Mouse (Mus musculus) thymus, postnatal 25 days (tissue): ENCODE measurements around the gene Neurl1a.
"Not testable (repeated sequence)": the region's sequence is repeated elsewhere in the genome, so short reads cannot be mapped to it uniquely, and the experiment has no call there.

Source experiments
- DNase-seq: peaks from one replicate; pipeline ENCODE4 v3.0.0; 2022

The Neurl1a gene

GRCm38 (mm10) chr19:47178431-47179271 is at the start of gene Neurl1a:
TSS of gene Neurl1a (plus strand) at chr19:47178820.
- DNase-seq: peak; percentile 18

DNA sequence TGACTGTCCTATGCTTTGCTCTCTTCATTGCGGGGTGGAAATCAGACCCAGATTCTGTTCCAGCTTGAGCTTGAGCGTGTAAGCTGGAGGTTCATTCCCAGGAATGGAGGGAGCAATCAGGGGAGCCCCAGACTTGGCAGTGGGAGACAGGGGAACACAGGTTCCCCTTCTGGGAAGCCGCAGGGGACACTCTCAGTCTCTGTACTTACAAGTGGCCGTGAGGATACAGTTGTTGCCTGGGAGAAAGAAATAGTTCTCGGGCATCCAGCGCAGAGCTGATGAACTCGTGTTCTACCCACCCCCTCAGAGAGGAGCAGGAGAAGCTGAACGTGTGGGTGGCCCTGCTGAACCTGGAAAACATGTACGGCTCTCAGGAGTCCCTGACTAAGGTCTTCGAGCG is 49.8 kb upstream of the Neurl1a start:
- DNase-seq: no peak

DNA sequence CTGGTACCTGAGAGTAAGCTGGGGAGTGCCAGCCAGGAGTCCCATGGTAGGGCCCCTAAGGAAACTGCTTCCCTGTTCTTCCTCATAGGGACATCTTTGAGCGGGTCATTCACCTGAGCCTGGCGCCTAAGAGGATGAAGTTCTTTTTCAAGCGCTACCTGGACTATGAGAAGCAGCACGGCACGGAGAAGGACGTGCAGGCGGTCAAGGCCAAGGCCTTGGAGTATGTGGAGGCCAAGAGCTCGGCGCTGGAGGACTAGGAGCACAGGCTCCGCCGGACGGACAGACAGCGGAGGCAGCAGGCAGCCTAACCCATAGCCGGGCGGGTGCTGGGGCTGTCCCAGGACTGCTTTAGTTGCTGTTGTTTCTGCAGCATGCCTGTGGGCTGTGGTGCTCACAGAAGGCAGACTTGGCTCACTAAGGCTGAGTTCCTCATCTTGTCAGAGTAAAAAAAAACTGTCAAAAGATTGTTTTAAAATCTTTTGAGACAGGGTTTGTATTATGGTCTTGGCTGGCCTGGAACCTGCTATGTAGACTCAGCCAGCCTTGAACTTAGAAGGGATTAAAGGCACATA is 48.0 kb upstream of the Neurl1a start:
- no peak for DNase-seq

DNA sequence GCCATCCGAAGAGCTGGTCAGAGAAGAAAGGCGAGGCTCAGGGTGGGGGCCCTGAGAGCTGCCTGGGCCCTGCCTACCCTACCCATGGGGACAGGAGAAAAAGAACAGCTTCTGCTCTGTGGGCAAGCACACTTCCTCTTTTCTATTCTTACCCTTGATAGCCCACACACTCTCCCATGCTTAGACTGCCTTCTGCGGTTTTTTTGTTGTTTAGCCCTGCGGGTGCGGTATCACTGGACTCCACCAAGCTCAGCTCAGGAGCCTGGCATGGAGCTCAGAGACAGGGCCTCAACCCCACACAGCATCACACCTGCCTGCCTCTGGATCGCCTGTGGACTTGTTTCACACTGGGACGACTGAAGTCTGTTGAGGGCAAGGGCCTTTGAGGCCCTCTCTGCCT is 45.5 kb upstream of the Neurl1a start:
- no peak for DNase-seq

- DNase-seq: no peak
Measured at GRCm38 (mm10) chr19:47135568-47135967, 43.1 kb upstream of the Neurl1a start.

DNA sequence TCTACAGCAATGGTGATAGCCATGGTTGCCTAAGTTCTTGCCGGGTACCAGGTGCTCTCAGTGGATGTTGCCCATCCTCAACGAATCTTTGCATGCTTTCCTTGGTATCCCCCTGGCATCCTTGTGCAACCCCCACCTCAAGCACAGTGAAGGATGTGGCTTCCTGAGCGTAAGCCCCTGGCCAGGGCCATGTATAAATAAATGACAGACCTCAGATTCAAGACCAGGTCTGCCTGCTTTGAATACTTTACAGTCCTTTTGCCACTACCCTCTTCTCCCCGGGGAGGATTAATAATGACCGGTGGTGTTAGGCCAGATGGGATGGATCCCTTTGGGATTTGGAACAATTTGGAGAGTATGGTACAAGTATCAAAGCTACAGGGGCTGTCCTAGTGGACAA is 42.5 kb upstream of the Neurl1a start:
- no peak for DNase-seq

DNA sequence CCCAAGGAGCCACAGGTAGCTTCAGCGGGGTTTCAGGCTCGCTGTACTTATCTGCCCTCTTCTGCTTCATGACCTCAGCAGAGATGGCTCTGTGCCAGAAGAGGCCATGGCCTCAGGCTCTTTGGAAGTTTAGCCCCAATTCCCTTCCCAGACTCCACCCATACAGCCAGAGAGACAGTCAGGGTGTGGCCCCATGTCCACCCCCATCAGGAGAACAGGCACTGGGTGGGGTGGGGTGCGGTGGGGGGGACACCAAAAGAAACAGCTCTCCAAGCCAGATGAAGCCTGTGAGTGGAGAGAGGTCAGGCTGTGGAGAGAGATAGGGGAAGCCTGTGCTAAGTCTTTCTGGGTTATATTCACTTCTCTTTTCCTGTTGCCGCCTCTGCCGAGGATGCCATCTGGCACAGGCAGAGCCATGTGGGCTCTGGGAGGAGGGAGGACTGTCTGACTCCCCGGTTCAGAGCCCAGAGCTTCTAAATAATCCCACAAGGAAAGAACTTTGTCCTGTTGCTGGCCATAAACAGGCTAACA is 41.5 kb upstream of the Neurl1a start:
- DNase-seq: peak; percentile 33

DNA sequence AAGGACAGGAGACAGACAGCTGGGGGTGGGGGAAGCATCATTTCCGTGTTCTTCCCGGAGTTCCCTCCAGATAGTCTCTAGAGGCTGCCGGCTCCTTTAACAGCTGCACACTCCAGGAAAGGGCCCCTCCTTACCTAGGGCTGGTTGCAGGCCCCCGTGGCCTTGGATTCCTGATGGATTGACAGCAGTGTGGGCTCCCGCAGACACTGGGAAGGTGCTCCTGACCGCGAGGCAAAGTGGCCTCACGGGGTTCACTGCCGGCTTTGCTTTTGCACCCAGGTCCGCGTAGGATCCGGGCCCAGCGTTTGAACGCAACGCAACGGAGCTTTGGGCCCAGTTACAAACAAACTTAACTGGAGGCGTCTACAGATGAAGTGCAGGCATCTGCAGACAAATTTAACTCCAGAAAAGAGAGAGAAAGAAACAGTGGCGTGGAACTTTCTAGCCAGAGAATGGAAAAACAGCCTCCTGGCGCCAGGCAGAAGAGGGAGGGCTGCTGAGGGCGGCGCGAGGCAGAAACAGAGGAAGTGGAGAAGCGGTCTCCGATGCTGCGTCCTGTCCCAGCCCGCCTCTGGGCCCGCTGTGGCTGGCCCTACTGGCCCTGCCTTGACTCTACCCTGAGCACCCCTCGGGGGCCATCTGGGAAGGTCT is 40.7 kb upstream of the Neurl1a start, which contains the start of gene Calhm2:
TSS of gene Calhm2 (minus strand) at position 524 of the 651 bp plus-strand sequence.
- DNase-seq: peak; percentile 62

DNA sequence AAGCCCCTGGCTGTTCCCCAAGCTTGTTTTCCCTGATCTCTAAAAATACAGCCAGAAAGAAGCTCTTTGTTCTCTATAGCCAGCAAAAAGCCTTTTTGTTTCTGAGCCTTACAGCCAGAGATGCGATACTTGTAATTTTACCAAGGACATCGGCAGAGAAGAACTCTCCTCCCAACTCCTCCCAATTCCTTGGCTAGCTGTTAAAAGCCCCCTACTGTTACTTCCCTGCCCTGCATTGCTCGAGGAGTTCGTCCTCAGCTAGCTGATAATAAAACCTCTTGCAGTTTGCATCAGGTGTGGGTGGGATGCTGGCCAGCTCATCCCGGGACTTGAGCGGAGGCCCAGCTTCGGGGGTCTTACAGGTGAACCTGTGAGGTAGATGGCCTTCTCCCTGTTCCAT is 39.0 kb upstream of the Neurl1a start:
- DNase-seq: not testable (repeated sequence)

GRCm38 (mm10) chr19:47142438-47142837 is 36.2 kb upstream of the Neurl1a start:
- no peak for DNase-seq

GRCm38 (mm10) chr19:47144154-47144553 is 34.5 kb upstream of the Neurl1a start, which contains the start of gene Calhm1:
TSS of gene Calhm1 (minus strand) at chr19:47144254.
- no peak for DNase-seq

DNA sequence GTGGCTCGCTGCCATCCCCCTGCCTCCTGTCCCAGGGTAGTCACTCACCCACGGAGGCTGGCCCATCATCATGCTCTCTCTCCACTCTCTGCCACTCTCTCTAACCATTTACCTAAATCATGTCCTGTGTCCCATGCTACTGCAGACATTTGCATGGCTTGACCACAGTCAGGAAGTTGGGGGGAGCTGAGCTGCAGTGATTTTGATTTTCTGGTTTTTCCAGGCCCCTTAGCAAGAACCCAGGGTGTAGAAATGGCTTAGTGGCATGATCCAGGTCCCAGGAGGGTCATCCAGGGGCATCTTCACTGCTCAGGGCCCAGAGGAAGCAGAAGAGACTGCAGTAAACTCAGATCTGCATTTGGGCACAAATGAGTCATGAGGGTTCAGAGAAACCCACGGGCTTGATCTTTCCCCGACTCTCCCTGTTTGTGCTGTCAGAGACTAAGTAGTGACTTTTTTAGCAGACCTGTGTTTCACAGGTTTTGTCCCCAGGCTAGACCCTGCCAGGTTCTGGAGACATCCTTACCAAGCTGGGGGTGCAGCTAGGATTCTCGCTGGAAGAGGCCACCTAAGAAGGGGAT is 30.3 kb upstream of the Neurl1a start:
- no peak for DNase-seq

DNA sequence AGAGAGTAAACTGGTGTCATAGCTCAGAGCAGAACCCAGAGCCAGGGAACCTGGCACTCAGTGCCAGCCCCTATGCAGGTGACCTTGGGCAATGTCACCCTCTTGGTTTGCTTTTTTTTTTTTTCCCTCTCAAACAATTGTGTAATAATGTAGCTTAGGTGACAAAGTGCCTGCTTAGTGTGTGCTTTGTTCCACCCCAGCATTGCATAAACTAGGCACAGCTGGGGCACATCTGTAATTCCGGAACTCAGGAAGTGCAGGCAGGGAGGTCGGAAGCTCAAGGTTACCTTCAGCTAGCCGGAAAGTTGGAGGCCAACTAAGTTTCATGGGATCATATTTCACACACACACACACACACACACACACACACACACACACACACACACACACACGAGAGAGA is 28.8 kb upstream of the Neurl1a start:
- DNase-seq: no peak

GRCm38 (mm10) chr19:47151332-47152061 is 27.1 kb upstream of the Neurl1a start:
- no peak for DNase-seq

DNA sequence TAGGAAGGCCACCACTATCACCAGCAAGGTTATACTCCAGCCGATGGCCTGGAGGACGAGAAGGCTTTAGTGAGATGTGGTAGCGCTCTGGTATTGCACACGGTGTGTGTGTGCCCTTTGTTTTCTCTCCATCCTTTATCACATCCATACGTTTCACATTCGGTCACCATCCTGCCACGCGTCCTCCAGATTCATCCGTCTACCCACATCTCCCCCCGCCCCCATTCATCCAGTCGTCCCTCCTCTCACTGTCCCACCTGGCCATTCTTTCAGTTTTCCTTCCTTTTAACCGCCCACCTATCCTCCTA is 26.6 kb upstream of the Neurl1a start:
- no peak for DNase-seq

- no peak for DNase-seq
Measured at GRCm38 (mm10) chr19:47153767-47154166, 24.9 kb upstream of the Neurl1a start.

DNA sequence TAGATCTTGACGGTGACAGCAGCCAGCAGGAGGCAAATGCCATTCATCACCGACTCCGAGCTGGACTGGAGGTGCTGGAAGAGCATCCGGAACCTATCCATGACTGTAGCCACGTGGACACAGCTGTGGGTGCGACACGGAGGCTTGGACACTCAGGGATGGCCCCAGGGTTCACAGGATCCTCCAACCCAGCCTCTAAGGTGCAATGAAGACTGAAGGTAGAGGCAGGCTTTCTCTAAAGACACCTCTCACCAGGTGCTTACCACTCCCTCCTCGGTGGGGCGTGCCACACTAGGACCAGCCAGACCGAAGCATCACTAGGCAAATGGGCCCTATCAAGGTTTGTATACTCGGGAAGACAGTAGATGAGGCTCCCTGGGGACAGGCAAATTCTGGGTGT is 21.0 kb upstream of the Neurl1a start, which contains the start of gene Calhm3:
TSS of gene Calhm3 (minus strand) at position 101 of the 400 bp plus-strand sequence.
- no peak for DNase-seq

DNA sequence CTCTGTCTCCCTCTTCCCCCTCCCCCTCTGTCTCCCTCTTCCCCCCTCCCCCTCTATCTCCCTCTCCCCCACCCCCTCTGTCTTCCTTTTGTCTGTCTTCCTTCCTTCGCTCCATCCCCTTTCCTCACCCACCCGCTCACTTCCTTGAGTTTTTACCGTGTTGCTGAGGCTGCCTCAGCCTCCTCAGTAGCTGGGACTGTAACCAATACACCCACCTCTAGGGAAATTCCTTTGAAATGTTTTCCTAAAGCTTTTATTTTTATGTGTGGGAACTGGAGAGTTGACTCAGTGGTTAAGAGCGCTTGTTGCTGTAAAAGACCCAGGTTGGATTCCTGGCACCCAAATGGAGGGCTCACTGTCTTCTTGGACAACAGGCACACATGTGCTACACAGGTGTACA is 17.0 kb upstream of the Neurl1a start:
- DNase-seq: no peak

- DNase-seq: no peak
Measured at GRCm38 (mm10) chr19:47163176-47163744, 15.4 kb upstream of the Neurl1a start.

- no peak for DNase-seq
Measured at GRCm38 (mm10) chr19:47166758-47167157, 11.9 kb upstream of the Neurl1a start.

- no peak for DNase-seq
Measured at GRCm38 (mm10) chr19:47167617-47168214, 10.9 kb upstream of the Neurl1a start.

GRCm38 (mm10) chr19:47168223-47168622 is 10.4 kb upstream of the Neurl1a start:
- DNase-seq: peak; percentile 29
